8 mouse cellular contexts compared by ENCODE assay signal in the genomic region with DNA sequence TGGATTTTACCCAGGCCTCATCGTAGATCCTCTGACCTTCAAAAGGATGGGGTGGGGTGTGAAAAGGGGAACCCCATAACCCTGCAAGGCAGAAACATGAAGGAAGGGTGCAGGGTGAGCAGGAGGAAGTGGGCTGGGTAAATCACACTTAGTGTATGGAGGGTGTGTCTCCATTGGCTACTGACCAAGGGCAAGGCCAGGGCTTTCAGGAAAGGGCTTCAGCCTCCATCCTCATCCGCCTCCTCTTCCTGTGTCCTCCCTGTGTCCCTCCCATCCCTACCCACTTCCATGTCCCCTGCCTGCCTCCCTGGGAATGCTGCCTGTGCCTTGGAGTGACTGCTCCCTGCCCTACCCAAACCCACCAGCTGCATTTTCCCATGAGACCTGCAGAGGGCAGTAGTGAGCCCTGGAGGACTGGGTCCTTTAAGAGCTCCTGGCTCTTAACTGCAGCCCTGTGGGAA. TPM values are rescaled to one million over a fixed set of nuclear protein-coding genes. Genes with fewer than 3 reads are reported as not detected.
DNase-seq lines count a peak whose midpoint lies in the region; ATAC-seq and TF ChIP-seq lines count a peak whose summit lies in the region.

No protein-coding gene starts in this region.

- no peak for TF ChIP-seq POLR2A in cerebellum, adult 2 months (IDR thresholded peaks at IDR 0.05; ENCODE audit: borderline replicate concordance, insufficient read depth, low read length)

- peaks cover 55% of the 10 kb centered on the region for H3K36me3 ChIP-seq in limb, embryonic 11.5 days (ENCODE audit: control insufficient read depth, insufficient read depth, low read length)
- H3K36me3 ChIP-seq in midbrain, embryonic 15.5 days (replicated peaks), result peaks cover 61% of the 10 kb centered on the region

- no peak overlapping the region for H3K4me2 ChIP-seq in limb, embryonic 11.5 days (ENCODE audit: low read depth, severe bottlenecking)
- no peak overlapping the region for H3K4me2 ChIP-seq in midbrain, embryonic 15.5 days

- no peaks in the 10 kb centered on the region for H3K9me3 ChIP-seq in limb, embryonic 11.5 days (ENCODE audit: control insufficient read depth, low read length)
- no peaks in the 10 kb centered on the region for H3K9me3 ChIP-seq in midbrain, embryonic 15.5 days

- H3K4me3 ChIP-seq in cerebellum, adult 2 months (replicated peaks; ENCODE audit: insufficient read depth, low read depth, low read length), result no peak overlapping the region
- no peak overlapping the region for H3K4me3 ChIP-seq in limb, embryonic 11.5 days (ENCODE audit: low read depth, low read length)
- no peak overlapping the region for H3K4me3 ChIP-seq in midbrain, embryonic 15.5 days

- ATAC-seq in limb, embryonic 11.5 days (ENCODE audit: insufficient number of reproducible peaks, low FRiP score, low TSS enrichment, low read depth), result 0 out of 2 replicates have a peak, but pooled peaks have one; percentile 36
- ATAC-seq in midbrain, embryonic 15.5 days (replicated peaks), result peak; percentile 26; the same call in 1 of the 2 replicates

- peak; percentile 19 for DNase-seq in ovary, adult 18-20 months (ENCODE audit: low spot score)
- no peak for DNase-seq in ovary, postnatal 10 days (ENCODE audit: low spot score)
- peak; percentile 67 to 72 for DNase-seq in cerebellum, adult 2 months
- peak; percentile 50 for DNase-seq in gastrocnemius, postnatal 10 days
- peak; percentile 84 for DNase-seq in induced T-regulatory cell, adult 2 months (ENCODE audit: low read depth)
- peak; percentile 64 for DNase-seq in limb, embryonic 11.5 days (ENCODE audit: low spot score)
- DNase-seq in spleen, postnatal 36 days (ENCODE audit: low spot score in 2 of 2), result peak; percentile 55 to 66

- no peak overlapping the region for H3K27ac ChIP-seq in cerebellum, adult 2 months (ENCODE audit: insufficient read depth, low read length)
- H3K27ac ChIP-seq in limb, embryonic 11.5 days (replicated peaks; ENCODE audit: low read depth, low read length), result no peak overlapping the region
- 0 out of 2 replicates have a peak overlapping the region, but pooled peaks have one; percentile 27 for H3K27ac ChIP-seq in midbrain, embryonic 15.5 days

- 77% methylated on average over 2 of the region's 2 CpGs for WGBS in cerebellum, adult 2 months
- WGBS in limb, embryonic 11.5 days, result 79% methylated on average over 2 of the region's 2 CpGs
- 66% methylated on average over 2 of the region's 2 CpGs for WGBS in midbrain, embryonic 15.5 days

- peak; percentile 83 for TF ChIP-seq CTCF in cerebellum, adult 2 months (IDR thresholded peaks at IDR 0.05; ENCODE audit: borderline replicate concordance, insufficient read depth, low read depth, low read length)

- H3K27me3 ChIP-seq in cerebellum, adult 2 months (ENCODE audit: control insufficient read depth, insufficient read depth, low read length), result no peaks in the 10 kb centered on the region
- no peaks in the 10 kb centered on the region for H3K27me3 ChIP-seq in limb, embryonic 11.5 days (ENCODE audit: control insufficient read depth, insufficient read depth, low read length)
- no peaks in the 10 kb centered on the region for H3K27me3 ChIP-seq in midbrain, embryonic 15.5 days (replicated peaks)

- H3K4me1 ChIP-seq in cerebellum, adult 2 months (ENCODE audit: control insufficient read depth, insufficient read depth, low read length), result peaks cover 16% of the 10 kb centered on the region; the same call in 1 of the 2 replicates
- H3K4me1 ChIP-seq in limb, embryonic 11.5 days (ENCODE audit: control insufficient read depth, insufficient read depth, low read length), result no peaks in the 10 kb centered on the region
- H3K4me1 ChIP-seq in midbrain, embryonic 15.5 days, result no peaks in the 10 kb centered on the region; the same call in 1 of the 2 replicates

- no peak overlapping the region for H3K9ac ChIP-seq in limb, embryonic 11.5 days (ENCODE audit: low read length)
- no peak overlapping the region for H3K9ac ChIP-seq in midbrain, embryonic 15.5 days

RNA-seq across cellular contexts. Expression of a gene that starts 47.8 kb away (rescaled TPM):
- 62.7 and 63.3 TPM in 2 replicates for polyA plus RNA-seq in cerebellum, adult 2 months (2012; rRNA removed)
- 10 to 100 TPM; 35.7 to 39.2 TPM for total RNA-seq in gastrocnemius, postnatal 10 days (2021)
- polyA plus RNA-seq in limb, embryonic 11.5 days (2014; fragmentation: Nextera tagmentation; extraction: Ambion mirVana), result 47.4 and 50.9 TPM in 2 replicates
- 30.6 and 32.0 TPM in 2 replicates for polyA plus RNA-seq in midbrain, embryonic 15.5 days (2015; fragmentation: Nextera tagmentation; extraction: Ambion mirVana)
